Mouse (Mus musculus) small intestine, adult 2 months (tissue): ENCODE results near the gene 1810013L24Rik.

Experiments
- CTCF ChIP-seq: fragments of 200-500 bp; IDR thresholded peaks from 2 replicates; pipeline ENCODE4 v1.5.1; 2012; ENCODE audit warnings: low read depth, mild to moderate bottlenecking, control low read depth, inconsistent platforms, low read length, moderate library complexity, mixed read lengths; ENCODE audit not compliant: insufficient replicate concordance, insufficient read length; ENCODE audit errors: extremely low read depth
- POLR2A ChIP-seq: fragments of 200-500 bp; IDR thresholded peaks from 2 replicates; pipeline ENCODE4 v1.6.1; 2012; ENCODE audit warnings: low read depth, mild to moderate bottlenecking, control low read depth, inconsistent platforms, low read length, moderate library complexity

GRCm38 (mm10) chr16:8794952-8795351, 34.9 kb upstream of the 1810013L24Rik start:
- no peak for TF ChIP-seq POLR2A
- no peak for TF ChIP-seq CTCF
